Mouse (Mus musculus): ENCODE measurements at regions not wholly inside any gene's neighbourhood (a gene's known extent, or its start where the extent isn't known, plus 50 kb on each side); places are given as distances from the start of the nearest gene placed in this dataset.
"Not testable (repeated sequence)": the region's sequence is repeated elsewhere in the genome, so short reads cannot be mapped to it uniquely, and the experiment has no call there.

- DNase-seq = no peak
- intact Hi-C loops (cut with DNase I) = no loop called here
Measured at GRCm38 (mm10) chr10:57160546-57160945, 325.6 kb upstream of the Hsf2 start.

GRCm38 (mm10) chr10:57163359-57163758, 322.8 kb upstream of the Hsf2 start:
- intact Hi-C loops (cut with DNase I) = no loop called here
- DNase-seq = no peak

- intact Hi-C loops (cut with DNase I) = loop anchor here (1.0 to 10.0 kb wide), 3 partner anchors 139 to 810 kb away; no protein-coding TSS in a partner anchor
- DNase-seq = peak; percentile 69 to 83
Measured at GRCm38 (mm10) chr10:57183560-57183959, 302.6 kb upstream of the Hsf2 start.

GRCm38 (mm10) chr10:57210701-57211100, 275.5 kb upstream of the Hsf2 start:
- intact Hi-C loops (cut with DNase I) = no loop called here
- no peak for DNase-seq

GRCm38 (mm10) chr10:57231117-57231516, 255.1 kb upstream of the Hsf2 start:
- intact Hi-C loops (cut with DNase I) = no loop called here
- DNase-seq = peak; percentile 30 to 41

GRCm38 (mm10) chr10:57281220-57281619, 205.0 kb upstream of the Hsf2 start:
- no peak for DNase-seq
- intact Hi-C loops (cut with DNase I) = no loop called here

- no peak for DNase-seq
- intact Hi-C loops (cut with DNase I) = no loop called here
Measured at GRCm38 (mm10) chr10:57282896-57283295, 203.3 kb upstream of the Hsf2 start.

- no peak for DNase-seq
- intact Hi-C loops (cut with DNase I) = no loop called here
Measured at GRCm38 (mm10) chr10:57291596-57291995, 194.6 kb upstream of the Hsf2 start.

- intact Hi-C loops (cut with DNase I) = no loop called here
Measured at GRCm38 (mm10) chr10:57313799-57314198, 172.4 kb upstream of the Hsf2 start.

GRCm38 (mm10) chr10:57317067-57317466, 169.1 kb upstream of the Hsf2 start:
- peak; percentile 16 to 29 for DNase-seq
- intact Hi-C loops (cut with DNase I) = loop anchor here (1.0 kb wide), 1 partner anchor 944 kb away; no protein-coding TSS in a partner anchor

More at GRCm38 (mm10) chr10:57313799-57314198, 172.4 kb upstream of the Hsf2 start:
- DNase-seq = no peak

- no peak for DNase-seq
- intact Hi-C loops (cut with DNase I) = no loop called here
Measured at GRCm38 (mm10) chr10:57319171-57319570, 167.0 kb upstream of the Hsf2 start.

- DNase-seq = no peak
- intact Hi-C loops (cut with DNase I) = no loop called here
Measured at GRCm38 (mm10) chr10:57322717-57323424, 163.3 kb upstream of the Hsf2 start.

GRCm38 (mm10) chr10:57324226-57324625, 162.0 kb upstream of the Hsf2 start:
- intact Hi-C loops (cut with DNase I) = no loop called here
- no peak for DNase-seq

- intact Hi-C loops (cut with DNase I); DNase-seq: not testable (repeated sequence)
Measured at GRCm38 (mm10) chr10:57362781-57363180, 123.4 kb upstream of the Hsf2 start.

All from heart, postnatal 10 days (tissue).